In the genomic region with DNA sequence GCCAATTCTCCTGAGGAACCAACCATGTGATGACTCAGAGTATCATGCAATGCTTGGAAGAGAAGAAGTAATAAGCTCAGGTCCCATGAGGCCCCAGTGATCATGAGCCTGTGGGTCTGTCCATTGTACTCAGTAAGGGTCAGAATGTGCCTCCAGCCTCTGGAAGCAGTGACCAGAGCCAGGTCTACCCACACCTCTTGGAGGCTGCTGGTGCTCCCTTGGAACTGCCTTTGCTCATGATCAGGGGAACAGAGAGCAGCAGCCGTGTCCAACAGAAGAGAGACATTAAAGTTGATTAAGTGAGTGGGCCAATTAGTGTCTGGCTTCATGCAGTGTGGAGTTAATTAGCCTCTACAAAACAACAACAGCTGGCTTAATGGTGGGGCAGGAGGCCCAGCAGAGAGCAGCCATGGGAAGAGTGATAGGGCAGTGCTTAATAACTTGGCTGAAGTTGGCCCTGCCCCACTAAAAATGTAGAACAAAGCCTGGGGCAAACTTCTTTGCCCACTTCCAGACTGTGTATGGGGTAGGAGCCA, we compare ENCODE assay signal across 11 mouse cellular contexts. TPM values are rescaled to one million over a fixed set of nuclear protein-coding genes. Genes with fewer than 3 reads are reported as not detected.
DNase-seq lines count a peak whose midpoint lies in the region; ATAC-seq and TF ChIP-seq lines count a peak whose summit lies in the region.
"Had no signal": no experiment of that assay in that cellular context is flagged by ENCODE, and none has a peak within 500 bp of the region (broad histone marks: within the 10 kb centered on the region; RNA-seq: fewer than 3 reads in every experiment).

No protein-coding gene starts in this region.

- no peak overlapping the region for H3K9ac ChIP-seq in kidney, embryonic 15.5 days
- H3K9ac ChIP-seq: lung, embryonic 14.5 days had no signal

- peak; percentile 67 for ATAC-seq in kidney, embryonic 15.5 days (replicated peaks; ENCODE audit: low FRiP score)

- no peaks in the 10 kb centered on the region for H3K9me3 ChIP-seq in kidney, embryonic 15.5 days (replicated peaks)
- H3K9me3 ChIP-seq in megakaryocyte, embryonic 14.5 days = no peaks in the 10 kb centered on the region

- intact Hi-C loops in gastrocnemius, postnatal 36 days (cut with DNase I) = no loop called here

- no peak for TF ChIP-seq POLR2A in brain, embryonic 14.5 days (IDR thresholded peaks at IDR 0.05; ENCODE audit: borderline replicate concordance, extremely low read depth, insufficient read depth, insufficient read length, poor library complexity, severe bottlenecking)

- H3K27ac ChIP-seq in kidney, embryonic 15.5 days = no peak overlapping the region

- no peak overlapping the region for H3K4me2 ChIP-seq in kidney, embryonic 15.5 days
- H3K4me2 ChIP-seq: lung, embryonic 14.5 days had no signal

- 38% methylated on average over 1 of the region's 1 CpGs for WGBS in kidney, embryonic 15.5 days

- H3K36me3 ChIP-seq in kidney, embryonic 15.5 days = no peaks in the 10 kb centered on the region
- no peaks in the 10 kb centered on the region for H3K36me3 ChIP-seq in megakaryocyte, embryonic 14.5 days (replicated peaks; ENCODE audit: low read length)

- peaks cover 16% of the 10 kb centered on the region for H3K4me1 ChIP-seq in kidney, embryonic 15.5 days
- H3K4me1 ChIP-seq in megakaryocyte, embryonic 14.5 days = peaks cover 65% of the 10 kb centered on the region

- H3K27me3 ChIP-seq in kidney, embryonic 15.5 days = 0 out of 2 replicates have a peak, but pooled peaks cover 4% of the 10 kb centered on the region
- no peaks in the 10 kb centered on the region for H3K27me3 ChIP-seq in megakaryocyte, embryonic 14.5 days (replicated peaks)

- no peak for DNase-seq in kidney, adult 18-20 months
- DNase-seq in brain, embryonic 14.5 days (ENCODE audit: low read depth) = peak; percentile 85
- DNase-seq in gastrocnemius, postnatal 36 days = peak; percentile 40 to 68
- no peak for DNase-seq in layer of hippocampus, postnatal 10 days (ENCODE audit: low spot score in 2 of 2)
- DNase-seq in embryo, embryonic 10 days (ENCODE audit: low spot score) = no peak
- DNase-seq in thymus, postnatal 4 days = no peak
- DNase-seq: cerebellum, postnatal 14 days; lung, embryonic 14.5 days; thymus, postnatal 25 days had no signal

- no peak for TF ChIP-seq CTCF in brain, embryonic 14.5 days (IDR thresholded peaks at IDR 0.05; ENCODE audit: borderline replicate concordance, extremely low read depth, insufficient read depth, insufficient read length)

- H3K4me3 ChIP-seq in kidney, embryonic 15.5 days (replicated peaks) = no peak overlapping the region
- H3K4me3 ChIP-seq in megakaryocyte, embryonic 14.5 days (replicated peaks) = peak overlapping the region; percentile 7

RNA-seq across cellular contexts. Expression of gene Lmo2, which starts 30.1 kb away (rescaled TPM):
- polyA plus RNA-seq in kidney, embryonic 15.5 days (2015; fragmentation: Nextera tagmentation; extraction: Ambion mirVana) = 32.1 and 33.3 TPM in 2 replicates
- polyA plus RNA-seq in brain, embryonic 14.5 days (2012; rRNA removed) = 35.6 and 38.3 TPM in 2 replicates
- total RNA-seq in gastrocnemius, postnatal 36 days (2021) = 1 to 10 TPM; 5.3 to 5.4 TPM
- 436 and 585 TPM in 2 replicates for polyA plus RNA-seq in megakaryocyte, embryonic 14.5 days (2012; ENCODE audit: insufficient read depth, low replicate concordance)
- 10 to 100 TPM; 22.8 to 30.3 TPM for total RNA-seq in layer of hippocampus, postnatal 10 days (2021)

Comparison
In these comparisons a context has a peak if more than half of its experiments do, and no peak if none do; other contexts are left out.
1. DNase-seq: peak in brain, embryonic 14.5 days (single experiment) and gastrocnemius, postnatal 36 days (2 of 2); none in kidney, adult 18-20 months (single experiment), layer of hippocampus, postnatal 10 days (0 of 2), embryo, embryonic 10 days (single experiment) and thymus, postnatal 4 days (single experiment).
2. RNA of gene Lmo2, which starts 30.1 kb away (polyA plus RNA-seq): 436 to 585 TPM in megakaryocyte, embryonic 14.5 days; 35.6 to 38.3 TPM in brain, embryonic 14.5 days and 32.1 to 33.3 TPM in kidney, embryonic 15.5 days; every median in the first group is over 10 times any median in the second.